Mouse (Mus musculus): Measurements from ENCODE around the gene Itpr2. TPM values are rescaled to one million over a fixed set of nuclear protein-coding genes. Genes with fewer than 3 reads are reported as not detected.

Gene Itpr2
- polyA plus RNA-seq, 1 experiment: 3.6 TPM

DNA sequence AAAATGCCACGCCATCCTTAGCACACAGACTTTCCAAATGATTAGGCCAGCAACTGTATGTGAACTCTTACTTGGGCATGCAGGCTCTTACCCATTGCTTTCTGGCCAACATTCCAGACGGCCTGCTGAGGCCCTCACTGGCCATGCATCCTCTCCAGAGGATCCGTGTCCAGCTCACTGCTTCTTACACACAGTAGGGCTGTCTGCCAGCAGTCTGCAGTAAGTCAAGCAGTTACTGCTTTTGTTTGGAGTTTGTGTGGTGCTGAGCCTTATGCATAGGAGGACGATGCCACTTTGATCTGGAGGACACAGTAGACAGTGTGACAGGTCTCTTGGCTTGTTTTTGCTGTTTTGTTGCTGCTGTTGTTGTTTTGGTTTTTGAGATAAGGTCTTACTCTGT lies 36.6 kb upstream of the Itpr2 start:
- no peak overlapping the region for H3K9ac ChIP-seq (ENCODE audit: low read depth, poor library complexity, severe bottlenecking)
- H3K27ac ChIP-seq (ENCODE audit: insufficient read depth, low read length): no peak overlapping the region
- no peak overlapping the region for H3K4me3 ChIP-seq (ENCODE audit: low read depth, low read length)
- TF ChIP-seq EP300 (IDR thresholded peaks at IDR 0.05; ENCODE audit: insufficient read depth, low read depth, low read length): no peak
- no peak for TF ChIP-seq POLR2A (IDR thresholded peaks at IDR 0.05; ENCODE audit: insufficient read depth, low read length)
- no peak for TF ChIP-seq CTCF (IDR thresholded peaks at IDR 0.05; ENCODE audit: low read depth, low read length)
- H3K9me3 ChIP-seq (replicated peaks; ENCODE audit: control insufficient read depth, insufficient read depth, low read length, poor library complexity, severe bottlenecking): no peaks in the 10 kb centered on the region; the same call in 1 of the 2 replicates
- H3K4me1 ChIP-seq (ENCODE audit: control insufficient read depth, insufficient read depth, low read length): no peaks in the 10 kb centered on the region
- no peaks in the 10 kb centered on the region for H3K36me3 ChIP-seq (ENCODE audit: control insufficient read depth, insufficient read depth, low read length, poor library complexity, severe bottlenecking)
- H3K27me3 ChIP-seq (ENCODE audit: control insufficient read depth, insufficient read depth, low read length, poor library complexity, severe bottlenecking): no peaks in the 10 kb centered on the region

GRCm38 (mm10) chr6:146538071-146538470 lies 36.0 kb upstream of the Itpr2 start:
- no peaks in the 10 kb centered on the region; the same call in 1 of the 2 replicates for H3K9me3 ChIP-seq (replicated peaks; ENCODE audit: control insufficient read depth, insufficient read depth, low read length, poor library complexity, severe bottlenecking)
- H3K27me3 ChIP-seq (ENCODE audit: control insufficient read depth, insufficient read depth, low read length, poor library complexity, severe bottlenecking): no peaks in the 10 kb centered on the region
- H3K4me1 ChIP-seq (ENCODE audit: control insufficient read depth, insufficient read depth, low read length): no peaks in the 10 kb centered on the region
- TF ChIP-seq EP300 (IDR thresholded peaks at IDR 0.05; ENCODE audit: insufficient read depth, low read depth, low read length) (no peak), POLR2A (IDR thresholded peaks at IDR 0.05; ENCODE audit: insufficient read depth, low read length) (no peak), CTCF (IDR thresholded peaks at IDR 0.05; ENCODE audit: low read depth, low read length) (no peak)
- H3K27ac ChIP-seq (ENCODE audit: insufficient read depth, low read length): no peak overlapping the region
- H3K4me3 ChIP-seq (ENCODE audit: low read depth, low read length): no peak overlapping the region
- H3K36me3 ChIP-seq (ENCODE audit: control insufficient read depth, insufficient read depth, low read length, poor library complexity, severe bottlenecking): no peaks in the 10 kb centered on the region
- no peak overlapping the region for H3K9ac ChIP-seq (ENCODE audit: low read depth, poor library complexity, severe bottlenecking)

GRCm38 (mm10) chr6:146537111-146537510 lies 35.1 kb upstream of the Itpr2 start:
- H3K27me3 ChIP-seq (ENCODE audit: control insufficient read depth, insufficient read depth, low read length, poor library complexity, severe bottlenecking): no peaks in the 10 kb centered on the region
- no peaks in the 10 kb centered on the region for H3K4me1 ChIP-seq (ENCODE audit: control insufficient read depth, insufficient read depth, low read length)
- no peaks in the 10 kb centered on the region for H3K36me3 ChIP-seq (ENCODE audit: control insufficient read depth, insufficient read depth, low read length, poor library complexity, severe bottlenecking)
- H3K9ac ChIP-seq (ENCODE audit: low read depth, poor library complexity, severe bottlenecking): no peak overlapping the region
- TF ChIP-seq EP300 (IDR thresholded peaks at IDR 0.05; ENCODE audit: insufficient read depth, low read depth, low read length) (no peak), CTCF (IDR thresholded peaks at IDR 0.05; ENCODE audit: low read depth, low read length) (no peak), POLR2A (IDR thresholded peaks at IDR 0.05; ENCODE audit: insufficient read depth, low read length) (no peak)
- H3K9me3 ChIP-seq (replicated peaks; ENCODE audit: control insufficient read depth, insufficient read depth, low read length, poor library complexity, severe bottlenecking): no peaks in the 10 kb centered on the region; the same call in 1 of the 2 replicates
- no peak overlapping the region for H3K27ac ChIP-seq (ENCODE audit: insufficient read depth, low read length)
- no peak overlapping the region for H3K4me3 ChIP-seq (ENCODE audit: low read depth, low read length)

DNA sequence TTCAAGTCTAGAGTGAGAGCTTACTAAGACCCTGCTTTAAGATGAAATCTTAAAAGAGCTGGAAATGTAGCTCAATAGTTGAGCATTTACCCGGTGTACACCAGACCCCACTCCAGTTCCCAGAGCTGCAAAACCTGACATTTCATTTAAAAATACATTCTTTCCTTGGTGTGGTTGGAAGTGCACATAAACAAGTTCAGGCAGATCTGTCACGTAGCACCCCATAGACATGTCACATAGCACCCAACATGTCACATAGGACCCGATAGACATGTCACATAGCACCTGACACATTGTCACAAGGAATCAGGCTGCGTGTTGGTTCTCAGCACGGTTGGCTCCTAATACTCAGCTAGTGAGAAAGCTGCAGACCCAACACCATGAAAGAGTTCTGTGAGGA lies 33.5 kb upstream of the Itpr2 start:
- Histone ChIP-seq H3K4me3 (ENCODE audit: low read depth, low read length) (no peak overlapping the region), H3K9me3 (replicated peaks; ENCODE audit: control insufficient read depth, insufficient read depth, low read length, poor library complexity, severe bottlenecking) (no peaks in the 10 kb centered on the region; the same call in 1 of the 2 replicates), H3K27ac (ENCODE audit: insufficient read depth, low read length) (no peak overlapping the region), H3K27me3 (ENCODE audit: control insufficient read depth, insufficient read depth, low read length, poor library complexity, severe bottlenecking) (no peaks in the 10 kb centered on the region), H3K4me1 (ENCODE audit: control insufficient read depth, insufficient read depth, low read length) (no peaks in the 10 kb centered on the region), H3K36me3 (ENCODE audit: control insufficient read depth, insufficient read depth, low read length, poor library complexity, severe bottlenecking) (no peaks in the 10 kb centered on the region), H3K9ac (ENCODE audit: low read depth, poor library complexity, severe bottlenecking) (no peak overlapping the region)
- no peak for TF ChIP-seq POLR2A (IDR thresholded peaks at IDR 0.05; ENCODE audit: insufficient read depth, low read length)

- Histone ChIP-seq H3K27ac (ENCODE audit: insufficient read depth, low read length) (no peak overlapping the region), H3K4me1 (ENCODE audit: control insufficient read depth, insufficient read depth, low read length) (no peaks in the 10 kb centered on the region), H3K9me3 (replicated peaks; ENCODE audit: control insufficient read depth, insufficient read depth, low read length, poor library complexity, severe bottlenecking) (no peaks in the 10 kb centered on the region; the same call in 1 of the 2 replicates), H3K27me3 (ENCODE audit: control insufficient read depth, insufficient read depth, low read length, poor library complexity, severe bottlenecking) (no peaks in the 10 kb centered on the region), H3K9ac (ENCODE audit: low read depth, poor library complexity, severe bottlenecking) (no peak overlapping the region), H3K4me3 (ENCODE audit: low read depth, low read length) (no peak overlapping the region), H3K36me3 (ENCODE audit: control insufficient read depth, insufficient read depth, low read length, poor library complexity, severe bottlenecking) (no peaks in the 10 kb centered on the region)
- TF ChIP-seq POLR2A (IDR thresholded peaks at IDR 0.05; ENCODE audit: insufficient read depth, low read length) (no peak), CTCF (IDR thresholded peaks at IDR 0.05; ENCODE audit: low read depth, low read length) (no peak), EP300 (IDR thresholded peaks at IDR 0.05; ENCODE audit: insufficient read depth, low read depth, low read length) (no peak)
These were observed 31.1 kb upstream of the Itpr2 start for GRCm38 (mm10) chr6:146533146-146533545.

GRCm38 (mm10) chr6:146530769-146531168 lies 28.7 kb upstream of the Itpr2 start:
- Histone ChIP-seq H3K27ac (ENCODE audit: insufficient read depth, low read length) (no peak overlapping the region), H3K4me1 (ENCODE audit: control insufficient read depth, insufficient read depth, low read length) (no peaks in the 10 kb centered on the region), H3K9me3 (replicated peaks; ENCODE audit: control insufficient read depth, insufficient read depth, low read length, poor library complexity, severe bottlenecking) (no peaks in the 10 kb centered on the region; the same call in 1 of the 2 replicates), H3K36me3 (ENCODE audit: control insufficient read depth, insufficient read depth, low read length, poor library complexity, severe bottlenecking) (no peaks in the 10 kb centered on the region), H3K4me3 (ENCODE audit: low read depth, low read length) (no peak overlapping the region), H3K9ac (ENCODE audit: low read depth, poor library complexity, severe bottlenecking) (no peak overlapping the region), H3K27me3 (ENCODE audit: control insufficient read depth, insufficient read depth, low read length, poor library complexity, severe bottlenecking) (no peaks in the 10 kb centered on the region)
- TF ChIP-seq POLR2A (IDR thresholded peaks at IDR 0.05; ENCODE audit: insufficient read depth, low read length) (no peak), CTCF (IDR thresholded peaks at IDR 0.05; ENCODE audit: low read depth, low read length) (no peak), EP300 (IDR thresholded peaks at IDR 0.05; ENCODE audit: insufficient read depth, low read depth, low read length) (no peak)
